Mouse (Mus musculus): ENCODE data around the gene Ccl7. TPM values are rescaled to one million over a fixed set of nuclear protein-coding genes. Genes with fewer than 3 reads are reported as not detected.

The Ccl7 gene
- polyA plus RNA-seq, 1 experiment from 2014 or later, result 0.60 TPM

DNA sequence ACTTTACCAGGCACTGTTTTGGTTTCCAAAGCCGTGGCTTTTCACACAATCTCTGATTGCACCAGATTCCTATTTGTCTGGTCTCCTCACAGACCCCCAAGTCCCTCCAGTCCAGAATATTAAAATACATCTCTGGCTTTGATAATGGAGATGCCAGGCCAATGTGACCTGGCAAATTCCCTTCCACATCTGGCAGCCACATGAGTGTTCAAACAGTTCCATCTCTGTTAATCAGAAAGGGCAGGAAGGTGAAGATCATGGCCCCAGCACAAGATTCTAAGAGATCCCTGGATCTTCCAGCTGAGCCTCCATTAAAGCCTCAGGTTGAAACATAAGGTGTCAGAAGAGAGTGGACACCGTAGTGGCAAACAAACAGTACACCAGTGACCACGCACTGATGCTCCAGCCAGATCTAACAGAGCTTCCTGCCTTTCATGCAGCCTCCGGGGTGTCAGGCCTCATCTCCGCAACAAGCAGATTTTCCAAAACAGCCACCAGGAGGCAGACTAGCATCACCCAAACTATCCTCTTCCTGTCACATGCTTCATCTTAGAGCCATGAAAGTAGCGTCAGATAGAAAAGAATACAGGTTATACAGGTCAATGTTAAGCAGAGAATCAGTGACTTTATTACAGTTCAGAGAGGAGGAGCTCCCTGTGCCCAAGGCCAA is 2.4 kb downstream of the Ccl7 start:
- 34% methylated on average over 6 of the region's 6 CpGs for WGBS

GRCm38 (mm10) chr11:82053849-82054248 is 8.3 kb downstream of the Ccl7 start:
- no peak overlapping the region for H3K4me2 ChIP-seq (ENCODE audit: low read depth)
- no peaks in the 10 kb centered on the region for H3K36me3 ChIP-seq (ENCODE audit: control insufficient read depth, insufficient read depth, low read length)
- 95% methylated on average over 7 of the region's 7 CpGs for WGBS
- H3K9ac ChIP-seq (ENCODE audit: low read length), result no peak overlapping the region
- ATAC-seq (ENCODE audit: insufficient read depth, low FRiP score, low TSS enrichment), result no peak
- no peaks in the 10 kb centered on the region for H3K4me1 ChIP-seq (ENCODE audit: control insufficient read depth, insufficient read depth, low read length)
- no peak overlapping the region for H3K27ac ChIP-seq (ENCODE audit: low read depth, low read length)
- no peaks in the 10 kb centered on the region; the same call in 1 of the 2 replicates for H3K27me3 ChIP-seq (ENCODE audit: control insufficient read depth, insufficient read depth, low read length)
- no peaks in the 10 kb centered on the region for H3K9me3 ChIP-seq (ENCODE audit: control insufficient read depth, low read length)
- no peak overlapping the region for H3K4me3 ChIP-seq (ENCODE audit: low read depth, low read length)
- no peak for DNase-seq (ENCODE audit: low spot score)

More for the DNA sequence above, 2.4 kb downstream of the Ccl7 start:
- no peak overlapping the region for H3K9ac ChIP-seq (ENCODE audit: low read length)
- no peaks in the 10 kb centered on the region for H3K27me3 ChIP-seq (ENCODE audit: control insufficient read depth, insufficient read depth, low read length)
- H3K9me3 ChIP-seq (ENCODE audit: control insufficient read depth, low read length), result no peaks in the 10 kb centered on the region
- ATAC-seq (ENCODE audit: insufficient read depth, low FRiP score, low TSS enrichment) (no peak), DNase-seq (ENCODE audit: low spot score) (peak; percentile 51)
- no peak overlapping the region for H3K27ac ChIP-seq (ENCODE audit: low read depth, low read length)
- no peaks in the 10 kb centered on the region for H3K36me3 ChIP-seq (ENCODE audit: control insufficient read depth, insufficient read depth, low read length)
- no peaks in the 10 kb centered on the region for H3K4me1 ChIP-seq (ENCODE audit: control insufficient read depth, insufficient read depth, low read length)
- H3K4me3 ChIP-seq (ENCODE audit: low read depth, low read length), result no peak overlapping the region
- H3K4me2 ChIP-seq (ENCODE audit: low read depth), result no peak overlapping the region

DNA sequence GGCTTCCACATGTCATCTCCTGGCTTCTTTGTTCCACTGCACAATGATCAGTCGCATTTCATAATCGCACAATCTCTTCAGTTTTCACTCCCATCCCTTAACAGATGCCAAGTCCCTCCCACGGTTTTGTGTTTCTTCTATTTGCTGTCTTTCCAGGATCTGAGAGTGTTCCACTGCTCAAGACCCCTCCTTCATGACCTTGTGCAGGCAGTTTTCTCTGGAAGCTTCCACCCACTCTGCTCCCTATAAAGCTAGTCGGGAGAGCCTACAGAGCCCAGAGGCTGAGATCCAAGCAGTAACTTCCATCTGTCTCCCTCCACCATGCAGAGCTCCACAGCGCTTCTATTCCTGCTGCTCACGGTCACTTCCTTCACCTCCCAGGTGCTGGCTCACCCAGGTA is 12.1 kb downstream of the Ccl7 start, which contains the start of gene Ccl11:
Ccl11 (plus strand) TSS at position 178 of the 400 bp plus-strand sequence.
- WGBS, result 85% methylated on average over 6 of the region's 6 CpGs
- Histone ChIP-seq H3K4me3 (ENCODE audit: low read depth, low read length) (no peak within 1 kb of the TSS), H3K4me1 (ENCODE audit: control insufficient read depth, insufficient read depth, low read length) (no peaks in the 10 kb centered on the region), H3K4me2 (ENCODE audit: low read depth) (no peak within 1 kb of the TSS), H3K36me3 (ENCODE audit: control insufficient read depth, insufficient read depth, low read length) (no peaks in the 10 kb centered on the region), H3K9ac (ENCODE audit: low read length) (no peak within 1 kb of the TSS), H3K27me3 (ENCODE audit: control insufficient read depth, insufficient read depth, low read length) (no peaks in the 10 kb centered on the region; the same call in 1 of the 2 replicates), H3K9me3 (ENCODE audit: control insufficient read depth, low read length) (no peaks in the 10 kb centered on the region), H3K27ac (ENCODE audit: low read depth, low read length) (no peak within 1 kb of the TSS)
- ATAC-seq (ENCODE audit: insufficient read depth, low FRiP score, low TSS enrichment) (no peak), DNase-seq (ENCODE audit: low spot score) (no peak)

DNA sequence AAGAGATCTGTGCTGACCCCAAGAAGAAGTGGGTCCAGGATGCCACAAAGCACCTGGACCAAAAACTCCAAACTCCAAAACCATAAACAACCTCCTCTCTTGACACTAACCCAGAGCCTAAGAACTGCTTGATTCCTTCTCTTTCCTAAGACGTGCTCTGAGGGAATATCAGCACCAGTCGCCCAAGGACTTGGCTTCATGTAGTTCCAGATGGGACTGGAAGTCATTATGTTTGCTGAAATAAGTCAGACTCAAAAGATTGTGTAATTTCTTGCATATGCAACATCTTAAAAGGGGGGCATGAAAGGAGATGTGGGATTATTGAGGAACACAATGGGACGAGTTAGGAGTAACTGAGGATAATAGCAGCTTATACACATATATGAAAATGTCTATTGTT is 16.7 kb downstream of the Ccl7 start:
- ATAC-seq (ENCODE audit: insufficient read depth, low FRiP score, low TSS enrichment), result no peak
- Histone ChIP-seq H3K4me1 (ENCODE audit: control insufficient read depth, insufficient read depth, low read length) (no peaks in the 10 kb centered on the region), H3K9me3 (ENCODE audit: control insufficient read depth, low read length) (no peaks in the 10 kb centered on the region), H3K4me2 (ENCODE audit: low read depth) (no peak overlapping the region), H3K27me3 (ENCODE audit: control insufficient read depth, insufficient read depth, low read length) (no peaks in the 10 kb centered on the region; the same call in 1 of the 2 replicates), H3K9ac (ENCODE audit: low read length) (no peak overlapping the region), H3K4me3 (ENCODE audit: low read depth, low read length) (no peak overlapping the region), H3K27ac (ENCODE audit: low read depth, low read length) (no peak overlapping the region), H3K36me3 (ENCODE audit: control insufficient read depth, insufficient read depth, low read length) (no peaks in the 10 kb centered on the region)
- WGBS, result 82% methylated on average over 3 of the region's 3 CpGs
- DNase-seq (ENCODE audit: low spot score), result no peak

DNA sequence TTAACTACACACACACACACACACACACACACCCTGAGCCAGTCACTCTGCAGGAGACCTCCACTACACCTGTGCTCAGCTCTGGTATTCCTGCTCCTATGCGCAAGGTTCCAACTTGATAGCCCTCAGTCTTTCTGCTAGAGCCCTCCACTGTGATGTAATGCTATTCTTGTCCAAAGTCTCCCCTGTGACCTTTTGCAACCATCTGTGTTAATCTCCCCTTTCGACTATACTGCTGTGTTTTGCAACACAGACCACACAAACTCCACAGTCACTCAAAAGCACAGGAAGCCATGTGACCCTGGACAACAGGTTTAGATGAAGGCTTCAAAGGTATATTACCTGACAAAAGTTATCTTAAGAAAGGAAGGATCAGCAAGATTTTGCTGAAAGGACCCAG is 17.9 kb downstream of the Ccl7 start:
- H3K9me3 ChIP-seq (ENCODE audit: control insufficient read depth, low read length), result no peaks in the 10 kb centered on the region
- H3K4me2 ChIP-seq (ENCODE audit: low read depth), result no peak overlapping the region
- no peak overlapping the region for H3K4me3 ChIP-seq (ENCODE audit: low read depth, low read length)
- H3K4me1 ChIP-seq (ENCODE audit: control insufficient read depth, insufficient read depth, low read length), result no peaks in the 10 kb centered on the region
- no peak overlapping the region for H3K27ac ChIP-seq (ENCODE audit: low read depth, low read length)
- H3K9ac ChIP-seq (ENCODE audit: low read length), result no peak overlapping the region
- DNase-seq (ENCODE audit: low spot score) (no peak), ATAC-seq (ENCODE audit: insufficient read depth, low FRiP score, low TSS enrichment) (no peak)
- 84% methylated on average over 2 of the region's 2 CpGs for WGBS
- H3K36me3 ChIP-seq (ENCODE audit: control insufficient read depth, insufficient read depth, low read length), result no peaks in the 10 kb centered on the region
- no peaks in the 10 kb centered on the region for H3K27me3 ChIP-seq (ENCODE audit: control insufficient read depth, insufficient read depth, low read length)

GRCm38 (mm10) chr11:82066953-82067571 is 21.6 kb downstream of the Ccl7 start:
- Histone ChIP-seq H3K4me3 (ENCODE audit: low read depth, low read length) (no peak overlapping the region), H3K27ac (ENCODE audit: low read depth, low read length) (no peak overlapping the region), H3K4me2 (ENCODE audit: low read depth) (no peak overlapping the region), H3K36me3 (ENCODE audit: control insufficient read depth, insufficient read depth, low read length) (no peaks in the 10 kb centered on the region), H3K9ac (ENCODE audit: low read length) (no peak overlapping the region), H3K9me3 (ENCODE audit: control insufficient read depth, low read length) (no peaks in the 10 kb centered on the region), H3K4me1 (ENCODE audit: control insufficient read depth, insufficient read depth, low read length) (no peaks in the 10 kb centered on the region), H3K27me3 (ENCODE audit: control insufficient read depth, insufficient read depth, low read length) (no peaks in the 10 kb centered on the region)
- DNase-seq (ENCODE audit: low spot score) (no peak), ATAC-seq (ENCODE audit: insufficient read depth, low FRiP score, low TSS enrichment) (no peak)
- 82% methylated on average over 7 of the region's 7 CpGs for WGBS

DNA sequence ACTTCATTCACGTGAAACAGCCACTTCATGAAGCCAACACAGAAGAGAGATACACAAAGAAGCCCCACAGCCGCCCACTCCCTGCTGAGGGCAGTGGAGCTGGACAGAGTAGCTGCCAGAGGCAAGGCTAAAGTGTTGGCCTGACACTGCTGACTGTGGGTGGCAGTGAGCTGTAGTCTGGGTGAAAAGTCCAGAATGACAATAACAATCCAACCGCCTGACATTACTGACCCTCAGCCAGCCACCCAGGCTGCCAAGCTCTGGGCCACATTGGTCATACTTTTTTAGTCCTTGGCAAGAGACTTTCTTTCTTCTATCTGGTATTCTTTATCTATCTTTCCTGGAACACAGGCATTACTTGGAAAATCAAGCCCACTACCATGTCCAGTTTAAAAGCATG is 25.6 kb downstream of the Ccl7 start:
- Histone ChIP-seq H3K9me3 (ENCODE audit: control insufficient read depth, low read length) (no peaks in the 10 kb centered on the region), H3K27ac (ENCODE audit: low read depth, low read length) (no peak overlapping the region), H3K27me3 (ENCODE audit: control insufficient read depth, insufficient read depth, low read length) (no peaks in the 10 kb centered on the region), H3K4me2 (ENCODE audit: low read depth) (no peak overlapping the region), H3K4me3 (ENCODE audit: low read depth, low read length) (no peak overlapping the region), H3K9ac (ENCODE audit: low read length) (no peak overlapping the region), H3K36me3 (ENCODE audit: control insufficient read depth, insufficient read depth, low read length) (no peaks in the 10 kb centered on the region), H3K4me1 (ENCODE audit: control insufficient read depth, insufficient read depth, low read length) (no peaks in the 10 kb centered on the region)
- WGBS, result 81% methylated on average over 3 of the region's 3 CpGs
- DNase-seq (ENCODE audit: low spot score) (no peak), ATAC-seq (ENCODE audit: insufficient read depth, low FRiP score, low TSS enrichment) (no peak)

DNA sequence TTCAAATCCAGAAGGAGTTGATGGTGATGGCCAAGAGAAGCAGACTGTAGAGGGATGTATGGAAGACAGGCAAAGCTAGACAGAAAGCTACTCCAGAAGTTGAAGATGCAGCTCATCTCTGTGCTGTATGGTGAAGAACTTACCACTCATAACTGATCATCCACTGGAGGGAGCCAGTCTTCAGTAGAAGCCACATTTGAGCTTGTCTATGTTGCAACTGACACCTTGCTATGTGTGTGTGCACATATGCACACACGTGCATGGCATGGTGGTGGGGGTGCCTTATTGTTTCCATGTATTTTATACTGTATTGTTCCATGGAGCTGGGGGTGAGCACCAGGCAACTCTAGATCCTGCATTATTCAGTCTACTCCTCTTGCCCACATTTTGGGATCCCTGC is 26.9 kb downstream of the Ccl7 start:
- no peaks in the 10 kb centered on the region for H3K36me3 ChIP-seq (ENCODE audit: control insufficient read depth, insufficient read depth, low read length)
- no peak overlapping the region for H3K9ac ChIP-seq (ENCODE audit: low read length)
- no peak overlapping the region for H3K4me3 ChIP-seq (ENCODE audit: low read depth, low read length)
- H3K9me3 ChIP-seq (ENCODE audit: control insufficient read depth, low read length), result no peaks in the 10 kb centered on the region
- no peaks in the 10 kb centered on the region for H3K4me1 ChIP-seq (ENCODE audit: control insufficient read depth, insufficient read depth, low read length)
- ATAC-seq (ENCODE audit: insufficient read depth, low FRiP score, low TSS enrichment) (no peak), DNase-seq (ENCODE audit: low spot score) (no peak)
- H3K27ac ChIP-seq (ENCODE audit: low read depth, low read length), result no peak overlapping the region
- no peaks in the 10 kb centered on the region for H3K27me3 ChIP-seq (ENCODE audit: control insufficient read depth, insufficient read depth, low read length)
- 75% methylated on average over 1 of the region's 1 CpGs for whole genome bisulfite sequencing
- no peak overlapping the region for H3K4me2 ChIP-seq (ENCODE audit: low read depth)

DNA sequence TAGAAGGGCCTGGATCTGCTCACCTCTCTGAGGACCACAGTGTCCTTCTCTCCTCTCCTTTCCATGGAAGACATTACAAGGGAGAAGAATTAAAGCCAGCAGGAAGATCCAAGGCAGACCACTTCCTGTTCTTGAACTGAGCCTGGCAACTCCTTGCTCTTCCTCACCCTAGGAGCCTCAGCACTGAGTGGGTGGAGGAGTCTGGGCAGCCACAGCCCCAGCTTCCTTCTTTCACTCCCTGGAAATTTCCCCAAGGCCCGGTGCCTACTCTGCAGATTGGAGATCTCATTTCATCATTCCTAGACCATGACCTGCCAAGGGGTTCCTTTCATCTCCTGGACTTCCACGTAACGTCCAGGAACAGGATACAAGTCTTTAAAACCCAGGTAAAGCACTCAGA is 27.5 kb downstream of the Ccl7 start:
- H3K4me1 ChIP-seq (ENCODE audit: control insufficient read depth, insufficient read depth, low read length), result no peaks in the 10 kb centered on the region
- no peak overlapping the region for H3K9ac ChIP-seq (ENCODE audit: low read length)
- ATAC-seq (ENCODE audit: insufficient read depth, low FRiP score, low TSS enrichment) (no peak), DNase-seq (ENCODE audit: low spot score) (no peak)
- H3K4me3 ChIP-seq (ENCODE audit: low read depth, low read length), result no peak overlapping the region
- no peak overlapping the region for H3K27ac ChIP-seq (ENCODE audit: low read depth, low read length)
- H3K4me2 ChIP-seq (ENCODE audit: low read depth), result no peak overlapping the region
- no peaks in the 10 kb centered on the region for H3K9me3 ChIP-seq (ENCODE audit: control insufficient read depth, low read length)
- H3K36me3 ChIP-seq (ENCODE audit: control insufficient read depth, insufficient read depth, low read length), result no peaks in the 10 kb centered on the region
- WGBS, result 86% methylated on average over 3 of the region's 3 CpGs
- H3K27me3 ChIP-seq (ENCODE audit: control insufficient read depth, insufficient read depth, low read length), result no peaks in the 10 kb centered on the region

Measured in neural tube, embryonic 11.5 days (tissue).